Comparison of ENCODE assay signal across 21 mouse cellular contexts in genomic region chr11:46241150-46241673, GRCm38 (mm10). TPM values are rescaled to one million over a fixed set of nuclear protein-coding genes. Genes with fewer than 3 reads are reported as not detected.
A peak's percentile ranks its signal among the peaks of the same experiment; 100 is the strongest.
DNase-seq lines count a peak whose midpoint lies in the region; ATAC-seq and TF ChIP-seq lines count a peak whose summit lies in the region.
"Had no signal": no experiment of that assay in that cellular context is flagged by ENCODE, and none has a peak within 500 bp of the region (broad histone marks: within the 10 kb centered on the region; RNA-seq: fewer than 3 reads in every experiment).

No protein-coding gene starts in this region.

- no peaks in the 10 kb centered on the region for H3K4me1 ChIP-seq in heart, embryonic 12.5 days (replicated peaks)
- peaks cover 10% of the 10 kb centered on the region for H3K4me1 ChIP-seq in liver, postnatal 0 days (ENCODE audit: insufficient read depth)
- H3K4me1 ChIP-seq: hindbrain, embryonic 12.5 days; limb, embryonic 13.5 days had no signal

- peaks cover 3% of the 10 kb centered on the region; the same call in 1 of the 2 replicates for H3K36me3 ChIP-seq in heart, embryonic 12.5 days
- peaks cover 13% of the 10 kb centered on the region; the same call in 1 of the 2 replicates for H3K36me3 ChIP-seq in liver, postnatal 0 days (replicated peaks; ENCODE audit: insufficient read depth, low read length)

- TF ChIP-seq CTCF in liver, postnatal 0 days (IDR thresholded peaks at IDR 0.05; ENCODE audit: low read depth): no peak

- no peak overlapping the region for H3K9ac ChIP-seq in heart, embryonic 12.5 days
- no peak overlapping the region for H3K9ac ChIP-seq in liver, postnatal 0 days (replicated peaks)
- H3K9ac ChIP-seq: hindbrain, embryonic 12.5 days; limb, embryonic 13.5 days had no signal

- no peak overlapping the region for H3K4me2 ChIP-seq in heart, embryonic 12.5 days
- peak overlapping the region; percentile 47 for H3K4me2 ChIP-seq in liver, postnatal 0 days (ENCODE audit: low read depth, low read length)
- H3K4me2 ChIP-seq: hindbrain, embryonic 12.5 days; limb, embryonic 13.5 days had no signal

- TF ChIP-seq EP300 in liver, postnatal 0 days (IDR thresholded peaks at IDR 0.05; ENCODE audit: low read depth): peak; percentile 93

- 0 out of 2 replicates have a peak, but pooled peaks have one; percentile 22 for ATAC-seq in heart, embryonic 12.5 days (ENCODE audit: insufficient number of reproducible peaks, low FRiP score)
- peak; percentile 82 for ATAC-seq in erythroid progenitor cell, adult 5-6 weeks (replicated peaks; ENCODE audit: low FRiP score, poor library complexity, severe bottlenecking)
- peak; percentile 92 for ATAC-seq in liver, postnatal 0 days
- ATAC-seq: forebrain, embryonic 16.5 days; inflammation-experienced regulatory T-cells, adult 6 months; Patski had no signal

- WGBS in heart, embryonic 12.5 days: 55% methylated on average over 7 of the region's 7 CpGs
- WGBS in liver, postnatal 0 days (ENCODE audit: insufficient replicate concordance): 55% methylated on average over 7 of the region's 7 CpGs

- no peaks in the 10 kb centered on the region for H3K27me3 ChIP-seq in heart, embryonic 12.5 days (replicated peaks)
- H3K27me3 ChIP-seq in liver, postnatal 0 days (ENCODE audit: insufficient read depth, low read length): no peaks in the 10 kb centered on the region
- H3K27me3 ChIP-seq: hindbrain, embryonic 12.5 days; limb, embryonic 13.5 days; Patski had no signal

- intact Hi-C loops in heart, postnatal 10 days (cut with DNase I): no loop called here
- intact Hi-C loops in left cerebral cortex, postnatal 36 days (cut with DNase I): no loop called here

- H3K9me3 ChIP-seq in heart, embryonic 12.5 days (replicated peaks): no peaks in the 10 kb centered on the region
- no peaks in the 10 kb centered on the region for H3K9me3 ChIP-seq in liver, postnatal 0 days (ENCODE audit: low read length)
- H3K9me3 ChIP-seq: hindbrain, embryonic 12.5 days; limb, embryonic 13.5 days had no signal

- H3K4me3 ChIP-seq in heart, embryonic 12.5 days: no peak overlapping the region
- no peak overlapping the region for H3K4me3 ChIP-seq in liver, postnatal 0 days (ENCODE audit: low read depth, low read length)
- H3K4me3 ChIP-seq: hindbrain, embryonic 12.5 days; layer of hippocampus, adult 2 months; limb, embryonic 13.5 days had no signal

- DNase-seq in heart, postnatal 10 days: no peak
- peak; percentile 59 for DNase-seq in MEL-GATA-1-ER (ENCODE audit: extremely low read depth, low read depth)
- DNase-seq in liver, postnatal 0 days: no peak
- no peak for DNase-seq in left cerebral cortex, adult 11 months (ENCODE audit: low spot score)
- no peak for DNase-seq in left cerebral cortex, postnatal 36 days (ENCODE audit: low spot score in 2 of 2)
- no peak for DNase-seq in cerebellum, adult 11-12 months
- DNase-seq: adrenal gland, postnatal 36 days; cerebellum, postnatal 14 days; heart, adult 18-20 months; right cerebral cortex, adult 18-20 months; thymus, postnatal 14 days had no signal

- H3K27ac ChIP-seq in heart, embryonic 12.5 days (ENCODE audit: poor library complexity, severe bottlenecking): no peak overlapping the region
- no peak overlapping the region for H3K27ac ChIP-seq in liver, postnatal 0 days (ENCODE audit: low read depth)
- H3K27ac ChIP-seq: hindbrain, embryonic 12.5 days; kidney, postnatal 0 days; layer of hippocampus, adult 2 months; limb, embryonic 13.5 days had no signal

RNA-seq across cellular contexts. Expression of gene Fndc9, which starts 5.9 kb away (rescaled TPM):
- 0.09 and 0.10 TPM in 2 replicates for polyA plus RNA-seq in heart, embryonic 12.5 days (2016; fragmentation: Nextera tagmentation; extraction: Ambion mirVana)
- not detected for total RNA-seq in heart, postnatal 10 days (2021)
- total RNA-seq in erythroid progenitor cell, adult 5-6 weeks (2015; ENCODE audit: low replicate concordance): not detected in 2 replicates
- total RNA-seq in erythroid progenitor cell, adult 5-6 weeks (2017; ENCODE audit: low replicate concordance): not detected in 2 replicates
- 0.06 and 0.13 TPM in 2 replicates for polyA plus RNA-seq in liver, postnatal 0 days (2015; fragmentation: Nextera tagmentation; extraction: Ambion mirVana)
- 1 to 10 TPM; 3.3 to 4.5 TPM for total RNA-seq in left cerebral cortex, postnatal 36 days (2021)
- total RNA-seq: adrenal gland, postnatal 36 days; gastrocnemius, adult 8-10 months; heart, adult 18-20 months had no signal

Comparison
In these comparisons a context has a peak if more than half of its experiments do, and no peak if none do; other contexts are left out.
1. ATAC-seq: peak in every context shown above with its lines; median percentile 92 in liver, postnatal 0 days; 82 in erythroid progenitor cell, adult 5-6 weeks; 22 in heart, embryonic 12.5 days.
2. RNA of gene Fndc9, which starts 5.9 kb away (total RNA-seq): 3.3 to 4.5 TPM in left cerebral cortex, postnatal 36 days; not detected in heart, postnatal 10 days and not detected in erythroid progenitor cell, adult 5-6 weeks; every median in the first group is over 4 times any median in the second.